Mouse (Mus musculus) retina, postnatal 7 days (tissue): ENCODE data around the gene Lrtm1.

Source experiments
- DNase-seq: peaks from one replicate; pipeline ENCODE4 v3.0.0-alpha.2; 2012; ENCODE audit warnings: low read depth, low spot score

The Lrtm1 gene

GRCm38 (mm10) chr14:29031858-29032395 is 13.9 kb downstream of the Lrtm1 start:
- no peak for DNase-seq

- DNase-seq = no peak
These were observed 20.2 kb downstream of the Lrtm1 start for GRCm38 (mm10) chr14:29038246-29038645.

- DNase-seq = no peak
These were observed 22.8 kb downstream of the Lrtm1 start for GRCm38 (mm10) chr14:29040606-29041364.

GRCm38 (mm10) chr14:29041498-29041897 is 23.5 kb downstream of the Lrtm1 start:
- no peak for DNase-seq

GRCm38 (mm10) chr14:29042355-29042754 is 24.3 kb downstream of the Lrtm1 start:
- no peak for DNase-seq

GRCm38 (mm10) chr14:29051951-29052835 is 34.2 kb downstream of the Lrtm1 start:
- no peak for DNase-seq

- DNase-seq = no peak
These were observed 42.7 kb downstream of the Lrtm1 start for GRCm38 (mm10) chr14:29060679-29061078.

- no peak for DNase-seq
These were observed 43.5 kb downstream of the Lrtm1 start for GRCm38 (mm10) chr14:29061491-29061890.

GRCm38 (mm10) chr14:29062676-29063075 is 44.7 kb downstream of the Lrtm1 start:
- no peak for DNase-seq

GRCm38 (mm10) chr14:29073747-29074146 is 55.7 kb downstream of the Lrtm1 start:
- DNase-seq = no peak

- no peak for DNase-seq
These were observed 59.4 kb downstream of the Lrtm1 start for GRCm38 (mm10) chr14:29077418-29077817.

GRCm38 (mm10) chr14:29080228-29080627 is 62.2 kb downstream of the Lrtm1 start:
- no peak for DNase-seq

GRCm38 (mm10) chr14:29080630-29081029 is 62.6 kb downstream of the Lrtm1 start:
- DNase-seq = no peak

GRCm38 (mm10) chr14:29082171-29082570 is 64.2 kb downstream of the Lrtm1 start:
- no peak for DNase-seq
